In the genomic region with DNA sequence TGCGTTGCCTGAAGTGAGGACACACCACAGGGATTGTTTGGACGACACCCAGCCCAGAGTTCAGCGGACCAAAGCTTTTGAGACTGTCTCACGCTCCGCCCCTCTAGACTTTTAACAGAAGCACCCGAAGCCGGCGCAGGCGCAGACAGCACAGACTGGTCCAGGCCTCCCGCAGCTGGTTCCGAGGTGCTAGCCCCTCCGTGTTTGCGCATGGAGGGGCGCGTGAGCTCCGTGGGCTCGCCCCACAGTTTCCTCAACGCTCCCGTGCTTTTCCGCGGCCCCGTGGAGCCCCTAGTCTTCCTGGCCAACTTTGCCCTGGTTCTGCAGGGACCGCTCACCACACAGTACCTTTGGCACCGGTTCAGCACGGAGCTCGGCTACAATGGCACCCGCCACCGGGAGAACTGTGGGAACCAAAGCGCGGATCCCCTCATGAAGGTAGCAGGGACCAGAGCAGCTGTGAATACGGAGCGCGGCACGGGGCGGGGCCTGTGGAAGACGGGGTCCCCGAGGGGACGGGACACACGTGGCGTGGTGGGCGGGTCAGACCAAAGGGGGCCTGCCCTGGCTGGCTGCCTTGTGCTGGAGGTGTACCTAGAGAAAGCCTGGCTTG, we compare ENCODE assay signal across 8 mouse cellular contexts. TPM values are rescaled to one million over a fixed set of nuclear protein-coding genes. Genes with fewer than 3 reads are reported as not detected.
A peak's percentile ranks its signal among the peaks of the same experiment; 100 is the strongest.
DNase-seq lines count a peak whose midpoint lies in the region; ATAC-seq and TF ChIP-seq lines count a peak whose summit lies in the region.

A gene (plus strand): TSS at position 130 of the 613 bp plus-strand sequence.

- H3K36me3 ChIP-seq in hindbrain, postnatal 0 days (ENCODE audit: insufficient read depth, low read length): no peaks in the 10 kb centered on the region
- no peaks in the 10 kb centered on the region for H3K36me3 ChIP-seq in macrophage (ENCODE audit: inconsistent target)

- no peaks in the 10 kb centered on the region for H3K9me3 ChIP-seq in hindbrain, postnatal 0 days (ENCODE audit: low read length)

- TF ChIP-seq CTCF in hindbrain, postnatal 0 days (IDR thresholded peaks at IDR 0.05; ENCODE audit: low read depth): no peak
- TF ChIP-seq CTCF in left cerebral cortex, adult 2 months (IDR thresholded peaks at IDR 0.05): no peak

- peak within 1 kb of the TSS; percentile 78 for H3K4me2 ChIP-seq in hindbrain, postnatal 0 days (ENCODE audit: low read depth, low read length)

- H3K79me2 ChIP-seq in macrophage (ENCODE audit: inconsistent target): no peaks in the 10 kb centered on the region

- WGBS in hindbrain, postnatal 0 days: under 1% methylated on average over 41 of the region's 41 CpGs
- 1% methylated on average over 41 of the region's 41 CpGs for WGBS in macrophage (ENCODE audit: missing documents)

- ATAC-seq in common myeloid progenitor, adult 5-6 weeks (replicated peaks; ENCODE audit: low read depth, poor library complexity, severe bottlenecking): peak; percentile 94
- ATAC-seq in hindbrain, postnatal 0 days: peak; percentile 93

- intact Hi-C loops in left cerebral cortex, adult 2 months (cut with DNase I): no loop called here

- peak; percentile 75 for DNase-seq in WW6 (ENCODE audit: low read depth, low spot score)
- peak; percentile 72 to 77 for DNase-seq in gastrocnemius, adult 8-10 months (ENCODE audit: low spot score in 2 of 2)
- peak; percentile 91 for DNase-seq in hindbrain, postnatal 0 days (ENCODE audit: low spot score)
- DNase-seq in left cerebral cortex, adult 2 months (ENCODE audit: extremely low spot score in 1 of 2, low spot score in 2 of 2): peak; percentile 72 to 79
- DNase-seq in right cerebral cortex, adult 2 months (ENCODE audit: low spot score in 2 of 2): peak; percentile 76 to 77
- peak; percentile 50 for DNase-seq in urinary bladder, postnatal 10 days (ENCODE audit: low spot score)

- peaks cover 11% of the 10 kb centered on the region for H3K4me1 ChIP-seq in hindbrain, postnatal 0 days (ENCODE audit: insufficient read depth, low read length)

- peak within 1 kb of the TSS; percentile 59 for H3K9ac ChIP-seq in hindbrain, postnatal 0 days (replicated peaks; ENCODE audit: low read length)

- no peaks in the 10 kb centered on the region for H3K27me3 ChIP-seq in hindbrain, postnatal 0 days (ENCODE audit: insufficient read depth, low read length)

- peak within 1 kb of the TSS; percentile 55 for H3K4me3 ChIP-seq in hindbrain, postnatal 0 days (ENCODE audit: low read length)
- H3K4me3 ChIP-seq in left cerebral cortex, adult 2 months: peak within 1 kb of the TSS; percentile 80
- H3K4me3 ChIP-seq in macrophage (ENCODE audit: inconsistent target): peak within 1 kb of the TSS; percentile 41

- peak within 1 kb of the TSS; percentile 83 for H3K27ac ChIP-seq in hindbrain, postnatal 0 days
- peak within 1 kb of the TSS; percentile 86 for H3K27ac ChIP-seq in left cerebral cortex, adult 2 months
- H3K27ac ChIP-seq in macrophage: 0 out of 2 replicates have a peak within 1 kb of the TSS, but pooled peaks have one; percentile 12

RNA-seq across cellular contexts. Expression of the gene that starts here (rescaled TPM):
- 0.58 and 2.7 TPM in 2 replicates for total RNA-seq in common myeloid progenitor, adult 5-6 weeks (2017)
- total RNA-seq in gastrocnemius, adult 8-10 months (2022): under 1 TPM; 0.47 to 0.56 (median 0.50) TPM
- total RNA-seq in hindbrain, postnatal 0 days (2014; rRNA removed): 18.7 and 20.6 TPM in 2 replicates
- polyA plus RNA-seq in hindbrain, postnatal 0 days (2015; fragmentation: Nextera tagmentation; extraction: Ambion mirVana): 19.5 and 21.7 TPM in 2 replicates
- total RNA-seq in left cerebral cortex, adult 2 months (2021): 10 to 100 TPM; 11.1 to 11.5 TPM
- 1 to 10 TPM in 9 of 26 experiments, under 1 TPM in 5, not detected in 12; 0.46 to 4.7 (median 1.5) TPM for total RNA-seq in macrophage (2018; cell fraction: chromatin; rRNA removed)
- total RNA-seq in macrophage (2018; cell fraction: cytosol; rRNA removed): 1 to 10 TPM; 4.0 to 8.2 (median 6.1) TPM
- total RNA-seq in macrophage (2018; cell fraction: nucleus; rRNA removed): 1 to 10 TPM in 25 of 26 experiments, under 1 TPM in 1; 0.96 to 7.2 (median 2.6) TPM
- 5.8 to 11.1 TPM (median 6.3 TPM) in 3 replicates for polyA plus RNA-seq in macrophage (2018)

Comparison
In these comparisons a context has a peak if more than half of its experiments do, and no peak if none do; other contexts are left out.
1. Peak in every context shown above with its lines: DNase-seq, ATAC-seq, H3K4me3 ChIP-seq and H3K27ac ChIP-seq.
2. Peak in DNase-seq in gastrocnemius, adult 8-10 months; RNA of the gene not detected or under 1 TPM.
3. H3K27ac ChIP-seq: peak in every context shown above with its lines; median percentile 86 in left cerebral cortex, adult 2 months; 83 in hindbrain, postnatal 0 days; 12 in macrophage.